Mouse (Mus musculus) myocyte (in vitro differentiated cells): ENCODE results near the gene Hmgn5.

Experiments
- MYOG ChIP-seq, 3 experiments: IDR thresholded peaks; one replicate each; pipeline ENCODE4 v1.6.1; 2011; ENCODE audit warnings: control low read depth in 2 of 3, low read depth in 2 of 3, mild to moderate bottlenecking in 2 of 3; ENCODE audit not compliant: insufficient read length in 2 of 3, control insufficient read depth in 1 of 3, insufficient read depth in 1 of 3
- POLR2A ChIP-seq: IDR thresholded peaks from one replicate; pipeline ENCODE4 v1.6.1; 2011; ENCODE audit warnings: low read depth, mild to moderate bottlenecking, control low read depth, moderate library complexity; ENCODE audit not compliant: insufficient read length
- TCF12 ChIP-seq: IDR thresholded peaks from one replicate; pipeline ENCODE4 v1.6.1; 2011; ENCODE audit warnings: mild to moderate bottlenecking, control low read depth; ENCODE audit not compliant: poor library complexity, insufficient read depth, severe bottlenecking

DNA sequence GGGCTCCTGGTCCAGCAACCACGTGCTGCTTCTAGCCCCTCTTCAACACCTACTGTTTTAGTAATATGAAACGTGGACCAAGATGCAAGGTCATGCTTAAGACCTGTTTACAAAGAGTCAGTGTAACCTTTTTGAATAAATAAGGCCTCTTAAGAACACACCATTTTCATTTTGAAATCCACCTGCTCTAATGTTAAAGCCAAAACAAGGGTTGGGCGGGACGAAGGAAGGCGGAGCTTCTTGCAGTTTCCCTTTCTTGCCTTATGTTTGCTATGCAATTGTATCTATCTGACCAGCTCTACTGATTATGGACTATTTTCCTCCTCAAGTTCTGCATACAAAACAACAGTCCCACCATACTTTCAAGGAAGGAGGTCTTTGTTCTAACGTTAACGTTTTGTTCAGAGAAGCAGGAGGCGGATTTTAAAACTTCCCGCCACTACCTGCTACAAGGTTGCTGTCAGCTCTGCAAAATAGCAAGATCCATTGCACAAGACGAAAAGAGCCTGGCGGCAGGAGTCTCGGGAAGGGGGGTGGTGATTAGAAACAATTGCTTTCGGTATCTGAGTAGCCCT, 1.5 kb downstream of the Hmgn5 start:
- TF ChIP-seq POLR2A (no peak), MYOG (IDR thresholded peaks at IDR 0.05; ENCODE audit: control insufficient read depth in 1 of 3, insufficient read depth in 1 of 3, insufficient read length in 2 of 3, low read depth in 2 of 3) (no peak), TCF12 (no peak)
